Mouse (Mus musculus) heart, adult 2 months (tissue): Measurements from ENCODE around the gene Syngr2. TPM values are rescaled to one million over a fixed set of nuclear protein-coding genes. Genes with fewer than 3 reads are reported as not detected.
"Not testable (repeated sequence)": the region's sequence is repeated elsewhere in the genome, so short reads cannot be mapped to it uniquely, and the experiment has no call there.

Source experiments
- DNase-seq, 2 experiments: peaks; one replicate each; pipeline ENCODE4 v3.0.0; 2021
- H3K27ac ChIP-seq: fragments of 200-600 bp; 2 replicates; pipeline ENCODE4 v1.8.1; 2022
- H3K27me3 ChIP-seq: fragments of 200-500 bp; 2 replicates; pipeline ENCODE4 v1.6.1; 2012; ENCODE audit warnings: mild to moderate bottlenecking, low read length, inconsistent platforms, mixed read lengths; ENCODE audit not compliant: control insufficient read depth, insufficient read depth
- H3K36me3 ChIP-seq: fragments of 200-500 bp; 2 replicates; pipeline ENCODE4 v1.6.1; 2012; ENCODE audit warnings: low read length, inconsistent platforms; ENCODE audit not compliant: control insufficient read depth, insufficient read depth
- H3K4me1 ChIP-seq: fragments of 200-500 bp; 2 replicates; pipeline ENCODE4 v1.6.1; 2011; ENCODE audit warnings: low read length; ENCODE audit not compliant: control insufficient read depth, insufficient read depth
- H3K4me3 ChIP-seq: fragments of 200-600 bp; 2 replicates; pipeline ENCODE4 v1.8.1; 2022
- H3K79me2 ChIP-seq: fragments of 200-500 bp; replicated peaks from 2 replicates; pipeline ENCODE4 v1.6.1; 2012; ENCODE audit warnings: mild to moderate bottlenecking, inconsistent platforms, low read length, moderate library complexity, mixed read lengths; ENCODE audit not compliant: control insufficient read depth, insufficient read depth
- H3K9ac ChIP-seq: fragments of 200-500 bp; 2 replicates; pipeline ENCODE4 v1.6.1; 2012; ENCODE audit warnings: low read depth, mild to moderate bottlenecking, control low read depth, inconsistent platforms, low read length, mixed read lengths
- CTCF ChIP-seq: fragments of 200-600 bp; IDR thresholded peaks from 2 replicates; pipeline ENCODE4 v1.8.1; 2022; ENCODE audit warnings: antibody characterized with exemption, mild to moderate bottlenecking, moderate library complexity
- EP300 ChIP-seq: fragments of 200-500 bp; IDR thresholded peaks from 2 replicates; pipeline ENCODE4 v1.6.1; 2011; ENCODE audit warnings: low read depth, low read length, control low read depth; ENCODE audit not compliant: insufficient read depth
- POLR2A ChIP-seq: fragments of 200-500 bp; IDR thresholded peaks from 2 replicates; pipeline ENCODE4 v1.6.1; 2011; ENCODE audit warnings: mild to moderate bottlenecking, low read depth, low read length, control low read depth; ENCODE audit not compliant: insufficient read depth
- WGBS: fragments of 180-500 bp; shearing (Covaris S2); methylation state at CpG from one replicate; pipeline ENCODE4 v1.1.7; 2018; 5-methylcytosine and 5-hydroxymethylcytosine counted together
- intact Hi-C: fragments of 180-260 bp; cut with DNase I; formaldehyde crosslinking; loops from one replicate; pipeline ENCODE4 v1.15.1; 2025
- polyA plus RNA-seq: library from polyadenylated mRNA; depleted of rRNA; stranded (reverse); fragments of >200 nt; gene quantifications from 2 replicates; pipeline ENCODE4 v1.2.3, GENCODE M21; 2012
- total RNA-seq, 2 experiments: library from RNA; stranded (reverse); gene quantifications; 2 replicates each; pipeline ENCODE4 v1.2.3; 2021

Gene Syngr2
- total and polyA plus RNA-seq, 3 experiments, result 109 to 217 (median 129) TPM

DNA sequence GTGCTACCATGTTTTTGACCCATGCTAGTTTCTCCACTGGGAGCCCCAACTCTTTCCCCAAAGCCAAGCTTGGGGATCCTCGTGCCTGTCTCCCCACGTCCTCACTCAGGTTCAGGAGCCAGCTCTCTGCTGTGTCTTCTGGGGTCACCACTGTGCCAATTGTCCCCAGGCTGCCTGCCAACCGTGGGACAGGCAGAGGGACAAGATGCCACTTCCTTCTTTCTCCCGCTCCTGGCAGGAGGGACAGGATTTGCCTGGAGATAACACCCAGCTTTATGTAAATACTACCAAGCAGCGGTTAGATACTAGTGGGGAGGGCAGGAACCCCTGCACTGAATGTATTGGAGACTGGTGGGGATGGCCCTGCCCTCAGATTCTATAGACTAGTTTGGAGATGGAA, 4.4 kb downstream of the Syngr2 start:
- H3K79me2 ChIP-seq, result peaks cover 2% of the 10 kb centered on the region
- peak overlapping the region; percentile 72 for H3K27ac ChIP-seq
- H3K4me3 ChIP-seq, result no peak overlapping the region
- no peak for DNase-seq
- TF ChIP-seq EP300, result no peak
- no peak for TF ChIP-seq CTCF
- TF ChIP-seq POLR2A, result no peak
- no peak overlapping the region for H3K9ac ChIP-seq
- intact Hi-C loops, result no loop called here
- WGBS, result 38% methylated on average over 5 of the region's 5 CpGs
- peaks cover 6% of the 10 kb centered on the region for H3K4me1 ChIP-seq
- no peaks in the 10 kb centered on the region for H3K27me3 ChIP-seq
- H3K36me3 ChIP-seq, result no peaks in the 10 kb centered on the region

GRCm38 (mm10) chr11:117814704-117815366, 5.4 kb downstream of the Syngr2 start:
- peak overlapping the region; percentile 72 for H3K27ac ChIP-seq
- H3K4me1 ChIP-seq, result peaks cover 6% of the 10 kb centered on the region
- intact Hi-C loops, result no loop called here
- H3K9ac ChIP-seq, result no peak overlapping the region
- 63% methylated on average over 6 of the region's 6 CpGs for WGBS
- H3K27me3 ChIP-seq, result no peaks in the 10 kb centered on the region
- H3K79me2 ChIP-seq, result peaks cover 2% of the 10 kb centered on the region
- no peak overlapping the region for H3K4me3 ChIP-seq
- no peak for DNase-seq
- H3K36me3 ChIP-seq, result no peaks in the 10 kb centered on the region
- TF ChIP-seq EP300, result no peak
- no peak for TF ChIP-seq CTCF
- TF ChIP-seq POLR2A, result no peak

- H3K27me3 ChIP-seq, H3K4me3 ChIP-seq, H3K4me1 ChIP-seq, intact Hi-C loops, H3K36me3 ChIP-seq, H3K9ac ChIP-seq, DNase-seq, H3K79me2 ChIP-seq: not testable (repeated sequence)
- WGBS, result 55% methylated on average over 9 of the region's 9 CpGs
- 0 out of 2 replicates have a peak overlapping the region, but pooled peaks have one; percentile 28 for H3K27ac ChIP-seq
These were observed 6.4 kb downstream of the Syngr2 start for GRCm38 (mm10) chr11:117815850-117816249.

- 74% methylated on average over 13 of the region's 13 CpGs for WGBS
- H3K27ac ChIP-seq, result no peak overlapping the region
- TF ChIP-seq POLR2A (no peak), EP300 (no peak), CTCF (no peak)
- H3K79me2 ChIP-seq, result peaks cover 1% of the 10 kb centered on the region
- H3K9ac ChIP-seq, result no peak overlapping the region
- intact Hi-C loops, result no loop called here
- H3K4me3 ChIP-seq, result no peak overlapping the region
- H3K27me3 ChIP-seq, result no peaks in the 10 kb centered on the region
- peaks cover 6% of the 10 kb centered on the region for H3K4me1 ChIP-seq
- no peak for DNase-seq
- no peaks in the 10 kb centered on the region for H3K36me3 ChIP-seq
These were observed 7.0 kb downstream of the Syngr2 start for GRCm38 (mm10) chr11:117816389-117816996.

- WGBS, result 46% methylated on average over 8 of the region's 8 CpGs
- intact Hi-C loops, result no loop called here
- peak overlapping the region; percentile 85 for H3K27ac ChIP-seq
- peaks cover 14% of the 10 kb centered on the region for H3K4me1 ChIP-seq
- H3K4me3 ChIP-seq, result no peak overlapping the region
- peaks cover 2% of the 10 kb centered on the region; the same call in 1 of the 2 replicates for H3K36me3 ChIP-seq
- H3K9ac ChIP-seq, result 0 out of 2 replicates have a peak overlapping the region, but pooled peaks have one; percentile 15
- no peaks in the 10 kb centered on the region for H3K79me2 ChIP-seq
- H3K27me3 ChIP-seq, result no peaks in the 10 kb centered on the region
- peak; percentile 55 to 80 for DNase-seq
- TF ChIP-seq POLR2A (peak; percentile 89), CTCF (no peak), EP300 (peak; percentile 94)
These were observed 9.6 kb downstream of the Syngr2 start for GRCm38 (mm10) chr11:117819095-117819494.

- Histone ChIP-seq H3K9ac (no peak overlapping the region), H3K27ac (peak overlapping the region; percentile 81; the same call in 1 of the 2 replicates), H3K79me2 (no peaks in the 10 kb centered on the region), H3K4me1 (peaks cover 21% of the 10 kb centered on the region), H3K36me3 (peaks cover 2% of the 10 kb centered on the region; the same call in 1 of the 2 replicates), H3K4me3 (no peak overlapping the region), H3K27me3 (no peaks in the 10 kb centered on the region)
- no peak for DNase-seq
- 74% methylated on average over 7 of the region's 7 CpGs for WGBS
- TF ChIP-seq EP300, result no peak
- no peak for TF ChIP-seq POLR2A
- no peak for TF ChIP-seq CTCF
- intact Hi-C loops, result loop anchor here (10.0 kb wide), 1 partner anchor 585 kb away; no protein-coding TSS in a partner anchor
These were observed 10.7 kb downstream of the Syngr2 start for GRCm38 (mm10) chr11:117820173-117820572.
